8 mouse cellular contexts compared by ENCODE assay signal in the genomic region with DNA sequence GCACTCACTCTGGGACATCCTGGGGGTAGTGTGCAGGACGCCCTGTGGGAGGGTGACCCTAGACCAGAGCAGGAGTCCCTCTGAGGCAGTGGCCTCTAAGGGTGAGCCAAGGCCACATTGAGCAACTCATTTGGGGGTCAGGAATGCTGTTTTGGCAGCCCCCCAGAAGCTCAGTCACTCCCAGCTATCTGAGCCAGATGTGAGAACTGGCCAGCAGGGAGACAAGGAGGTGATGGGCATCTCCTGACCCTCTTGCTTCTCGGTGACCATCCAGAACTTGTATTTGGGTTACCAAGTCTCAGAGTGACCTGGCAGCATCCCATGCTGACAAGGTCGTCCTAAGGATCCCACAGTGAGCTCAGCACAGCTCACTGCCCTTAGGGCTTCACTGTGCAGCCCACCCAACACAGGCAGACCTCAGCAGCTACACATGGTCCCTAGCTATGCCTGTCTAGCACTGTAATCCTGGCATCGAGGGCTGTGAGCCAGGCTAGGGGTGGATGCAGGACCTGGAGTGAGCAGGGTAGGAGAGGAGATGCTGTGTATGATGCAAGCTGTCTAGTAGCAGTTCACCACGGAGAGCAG. TPM values are rescaled to one million over a fixed set of nuclear protein-coding genes. Genes with fewer than 3 reads are reported as not detected.
DNase-seq lines count a peak whose midpoint lies in the region; ATAC-seq and TF ChIP-seq lines count a peak whose summit lies in the region.

No protein-coding gene starts in this region.

- no peak for TF ChIP-seq CTCF in kidney, postnatal 0 days (IDR thresholded peaks at IDR 0.05; ENCODE audit: low read depth)

- ATAC-seq in kidney, postnatal 0 days (replicated peaks; ENCODE audit: low FRiP score, low read depth) = peak; percentile 35
- peak; percentile 53; the same call in 1 of the 2 replicates for ATAC-seq in megakaryocyte-erythroid progenitor cell, adult 5-6 weeks (replicated peaks; ENCODE audit: low FRiP score, low TSS enrichment, poor library complexity, severe bottlenecking)

- H3K27me3 ChIP-seq in kidney, postnatal 0 days (ENCODE audit: insufficient read depth, low read length) = no peaks in the 10 kb centered on the region

- H3K4me3 ChIP-seq in kidney, postnatal 0 days (replicated peaks; ENCODE audit: low read depth, low read length) = no peak overlapping the region

- H3K9me3 ChIP-seq in kidney, postnatal 0 days (replicated peaks; ENCODE audit: low read length) = no peaks in the 10 kb centered on the region

- peak; percentile 63 for DNase-seq in testis, postnatal 10 days (ENCODE audit: low spot score)
- no peak for DNase-seq in testis, postnatal 14 days (ENCODE audit: low spot score)
- DNase-seq in gastrocnemius, postnatal 10 days = peak; percentile 60
- DNase-seq in kidney, postnatal 0 days (ENCODE audit: low spot score) = peak; percentile 43
- no peak for DNase-seq in c-Kit-positive CD71-positive TER-119-positive erythroid progenitor cells, embryonic 14.5 days (ENCODE audit: low spot score)
- no peak for DNase-seq in frontal cortex, postnatal 25 days (ENCODE audit: low spot score in 2 of 2)
- DNase-seq in ovary, postnatal 14 days (ENCODE audit: low spot score) = no peak

- 24% methylated on average over 4 of the region's 5 CpGs for WGBS in kidney, postnatal 0 days

- no peak overlapping the region for H3K27ac ChIP-seq in kidney, postnatal 0 days

- H3K9ac ChIP-seq in kidney, postnatal 0 days (ENCODE audit: low read depth, low read length) = no peak overlapping the region

- H3K4me1 ChIP-seq in kidney, postnatal 0 days (replicated peaks; ENCODE audit: insufficient read depth, low read length) = peaks cover 28% of the 10 kb centered on the region

- peaks cover 2% of the 10 kb centered on the region; the same call in 1 of the 2 replicates for H3K36me3 ChIP-seq in kidney, postnatal 0 days (ENCODE audit: insufficient read depth, low read length)

- no peak overlapping the region for H3K4me2 ChIP-seq in kidney, postnatal 0 days (ENCODE audit: low read length)

RNA-seq across cellular contexts. Expression of gene Notch3, which starts 49.3 kb away (rescaled TPM):
- total RNA-seq in gastrocnemius, postnatal 10 days (2021) = 10 to 100 TPM; 39.6 to 47.8 TPM
- polyA plus RNA-seq in kidney, postnatal 0 days (2015; fragmentation: Nextera tagmentation; extraction: Ambion mirVana) = 7.2 and 7.4 TPM in 2 replicates
- not detected in 2 replicates for total RNA-seq in megakaryocyte-erythroid progenitor cell, adult 5-6 weeks (2014; fragmentation: Nextera tagmentation)
- total RNA-seq in megakaryocyte-erythroid progenitor cell, adult 5-6 weeks (2017) = 0.04 TPM in 1 of 2 replicates, not detected in the other

Comparison
In these comparisons a context has a peak if more than half of its experiments do, and no peak if none do; other contexts are left out.
1. DNase-seq: peak in testis, postnatal 10 days (single experiment), gastrocnemius, postnatal 10 days (single experiment) and kidney, postnatal 0 days (single experiment); none in testis, postnatal 14 days (single experiment), c-Kit-positive CD71-positive TER-119-positive erythroid progenitor cells, embryonic 14.5 days (single experiment), frontal cortex, postnatal 25 days (0 of 2) and ovary, postnatal 14 days (single experiment).
2. RNA of gene Notch3, which starts 49.3 kb away (total RNA-seq): 39.6 to 47.8 TPM in gastrocnemius, postnatal 10 days; 0.04 TPM in megakaryocyte-erythroid progenitor cell, adult 5-6 weeks; every median in the first group is over 10 times any median in the second.